Mouse (Mus musculus) CH12.LX (cell line): ENCODE data around the gene Tepsin. TPM values are rescaled to one million over a fixed set of nuclear protein-coding genes. Genes with fewer than 3 reads are reported as not detected.
A peak's percentile ranks its signal among the peaks of the same experiment; 100 is the strongest.

Source experiments
- DNase-seq: peaks from one replicate; pipeline ENCODE4 v3.0.0-alpha.2; 2013; ENCODE audit errors: extremely low read depth
- H3K27ac ChIP-seq: 2 replicates; pipeline ENCODE4 v1.5.1; 2012; ENCODE audit warnings: low read depth, mild to moderate bottlenecking, control low read depth, moderate library complexity; ENCODE audit not compliant: insufficient read depth
- H3K27me3 ChIP-seq: replicated peaks from 2 replicates; pipeline ENCODE3; 2012; ENCODE audit warnings: inconsistent platforms
- H3K36me3 ChIP-seq, 2 experiments: replicated peaks in 1 of 2; 2 replicates each; pipeline versions ENCODE3 to v1.6.1; 2012; ENCODE audit warnings: inconsistent platforms in 1 of 2, low read length in 1 of 2, mild to moderate bottlenecking in 1 of 2, mixed read lengths in 1 of 2, moderate library complexity in 1 of 2; ENCODE audit not compliant: control insufficient read depth in 1 of 2, insufficient read depth in 1 of 2
- H3K4me1 ChIP-seq, 2 experiments: 2 replicates each; pipeline ENCODE4 v1.6.1; 2012; ENCODE audit warnings: inconsistent platforms in 1 of 2, moderate library complexity in 1 of 2; ENCODE audit not compliant: insufficient read depth in 2 of 2, control insufficient read depth in 1 of 2
- H3K4me2 ChIP-seq: 2 replicates; pipeline ENCODE4 v1.6.1; 2012; ENCODE audit warnings: low read depth, mild to moderate bottlenecking, control low read depth; ENCODE audit not compliant: poor library complexity, insufficient read depth, severe bottlenecking
- H3K4me3 ChIP-seq, 3 experiments: fragments of 150-350 bp in 1 of 3; sonication (generic) in 1 of 3; replicated peaks in 1 of 3; 2 replicates each; pipeline versions ENCODE3 to v1.5.1; 2011 to 2012; ENCODE audit warnings: low read depth in 2 of 3, low read length in 2 of 3, mild to moderate bottlenecking in 2 of 3, moderate library complexity in 2 of 3, control low read depth in 1 of 3, improper control_type of control experiment in 1 of 3, inconsistent platforms in 1 of 3, mixed read lengths in 1 of 3; ENCODE audit not compliant: poor library complexity in 1 of 3
- H3K79me2 ChIP-seq: replicated peaks from 2 replicates; pipeline ENCODE4 v1.6.1; 2012; ENCODE audit warnings: mild to moderate bottlenecking, moderate library complexity; ENCODE audit not compliant: control insufficient read depth, poor library complexity, insufficient read depth, severe bottlenecking; ENCODE audit errors: extremely low read depth
- H3K9ac ChIP-seq: 2 replicates; pipeline ENCODE4 v1.6.1; 2012; ENCODE audit warnings: low read depth, mild to moderate bottlenecking, control low read depth, moderate library complexity; ENCODE audit not compliant: insufficient read depth
- H3K9me3 ChIP-seq: replicated peaks from 2 replicates; pipeline ENCODE3; 2012; ENCODE audit warnings: low read length, inconsistent platforms, mixed read lengths
- BHLHE40 ChIP-seq: IDR thresholded peaks from 2 replicates; pipeline ENCODE4 v1.6.1; 2011; ENCODE audit warnings: mild to moderate bottlenecking, low read depth, low read length, improper control_type of control experiment
- CHD1 ChIP-seq: IDR thresholded peaks from 2 replicates; pipeline ENCODE4 v1.6.1; 2012; ENCODE audit warnings: low read depth, low read length, improper control_type of control experiment, inconsistent platforms
- CHD2 ChIP-seq: IDR thresholded peaks from 2 replicates; pipeline ENCODE4 v1.6.1; 2011; ENCODE audit warnings: low read length, improper control_type of control experiment
- ELF1 ChIP-seq: IDR thresholded peaks from 2 replicates; pipeline ENCODE4 v1.6.1; 2014; ENCODE audit warnings: low read depth, mild to moderate bottlenecking, inconsistent platforms, low read length, improper control_type of control experiment
- EP300 ChIP-seq: IDR thresholded peaks from 2 replicates; pipeline ENCODE4 v1.6.1; 2011; ENCODE audit warnings: low read length, improper control_type of control experiment
- ETS1 ChIP-seq: conservative IDR thresholded peaks from 2 replicates; pipeline ENCODE4 v1.6.1; 2012; ENCODE audit warnings: low read depth, mild to moderate bottlenecking, inconsistent platforms, low read length, improper control_type of control experiment, moderate library complexity
- GABPA ChIP-seq: IDR thresholded peaks from 2 replicates; pipeline ENCODE4 v1.6.1; 2012; ENCODE audit warnings: low read depth, low read length, improper control_type of control experiment, inconsistent platforms; ENCODE audit not compliant: insufficient replicate concordance
- HCFC1 ChIP-seq: IDR thresholded peaks from 2 replicates; pipeline ENCODE4 v1.6.1; 2012; ENCODE audit warnings: low read depth, mild to moderate bottlenecking, inconsistent platforms, low read length, improper control_type of control experiment
- IRF4 ChIP-seq: IDR thresholded peaks from 2 replicates; pipeline ENCODE4 v1.6.1; 2014; ENCODE audit warnings: low read depth, mild to moderate bottlenecking, inconsistent platforms, low read length, improper control_type of control experiment
- JUN ChIP-seq: IDR thresholded peaks from 2 replicates; pipeline ENCODE4 v1.6.1; 2011; ENCODE audit warnings: low read depth, mild to moderate bottlenecking, low read length, improper control_type of control experiment, moderate library complexity; ENCODE audit not compliant: insufficient read depth
- JUND ChIP-seq: conservative IDR thresholded peaks from 2 replicates; pipeline ENCODE4 v1.6.1; 2011; ENCODE audit warnings: low read depth, low read length, improper control_type of control experiment
- MAFK ChIP-seq: IDR thresholded peaks from 2 replicates; pipeline ENCODE4 v1.6.1; 2011; ENCODE audit warnings: low read length, improper control_type of control experiment; ENCODE audit not compliant: insufficient replicate concordance
- MAX ChIP-seq: IDR thresholded peaks from 2 replicates; pipeline ENCODE4 v1.6.1; 2011; ENCODE audit warnings: low read length, improper control_type of control experiment
- MYC ChIP-seq: IDR thresholded peaks from 2 replicates; pipeline ENCODE4 v1.6.1; 2011; ENCODE audit warnings: low read depth, mild to moderate bottlenecking, improper control_type of control experiment, low read length
- NELFE ChIP-seq: IDR thresholded peaks from 2 replicates; pipeline ENCODE4 v1.6.1; 2011; ENCODE audit warnings: low read depth, low read length, improper control_type of control experiment
- NRF1 ChIP-seq: IDR thresholded peaks from 2 replicates; pipeline ENCODE4 v1.6.1; 2014; ENCODE audit warnings: low read depth, mild to moderate bottlenecking, inconsistent platforms, low read length, improper control_type of control experiment, moderate library complexity
- PAX5 ChIP-seq: IDR thresholded peaks from 2 replicates; pipeline ENCODE4 v1.6.1; 2012; ENCODE audit warnings: low read length, inconsistent platforms, mixed read lengths
- POLR2A ChIP-seq: IDR thresholded peaks from 2 replicates; pipeline ENCODE4 v1.6.1; 2011; ENCODE audit warnings: low read depth, mild to moderate bottlenecking, improper control_type of control experiment, low read length
- RAD21 ChIP-seq: IDR thresholded peaks from 2 replicates; pipeline ENCODE4 v1.6.1; 2011; ENCODE audit warnings: low read depth, mild to moderate bottlenecking, low read length, improper control_type of control experiment, moderate library complexity
- RCOR1 ChIP-seq: conservative IDR thresholded peaks from 2 replicates; pipeline ENCODE4 v1.6.1; 2012; ENCODE audit warnings: low read depth, mild to moderate bottlenecking, inconsistent platforms, low read length, improper control_type of control experiment
- TBP ChIP-seq: conservative IDR thresholded peaks from 2 replicates; pipeline ENCODE4 v1.6.1; 2011; ENCODE audit warnings: low read depth, low read length, improper control_type of control experiment
- TCF12 ChIP-seq: IDR thresholded peaks from 2 replicates; pipeline ENCODE4 v1.6.1; 2014; ENCODE audit warnings: low read depth, mild to moderate bottlenecking, inconsistent platforms, low read length, improper control_type of control experiment
- UBTF ChIP-seq: IDR thresholded peaks from 2 replicates; pipeline ENCODE4 v1.6.1; 2012; ENCODE audit warnings: low read depth, mild to moderate bottlenecking, inconsistent platforms, low read length, improper control_type of control experiment, moderate library complexity
- USF1 ChIP-seq: IDR thresholded peaks from 2 replicates; pipeline ENCODE4 v1.6.1; 2014; ENCODE audit warnings: low read depth, mild to moderate bottlenecking, inconsistent platforms, low read length, improper control_type of control experiment
- USF2 ChIP-seq: conservative IDR thresholded peaks from 2 replicates; pipeline ENCODE4 v1.6.1; 2011; ENCODE audit warnings: low read depth, low read length, improper control_type of control experiment
- ZKSCAN1 ChIP-seq: IDR thresholded peaks from 2 replicates; pipeline ENCODE4 v1.6.1; 2012; ENCODE audit warnings: low read depth, inconsistent platforms, low read length, improper control_type of control experiment, borderline replicate concordance
- ZMIZ1 ChIP-seq: IDR thresholded peaks from 2 replicates; pipeline ENCODE4 v1.6.1; 2012; ENCODE audit warnings: low read depth, mild to moderate bottlenecking, inconsistent platforms, low read length, improper control_type of control experiment
- ZNF384 ChIP-seq: IDR thresholded peaks from 2 replicates; pipeline ENCODE4 v1.6.1; 2012; ENCODE audit warnings: low read depth, low read length, improper control_type of control experiment, inconsistent platforms
- dilution Hi-C: fragments of 300-500 bp; cut with MboI; formaldehyde crosslinking; loops from 2 replicates; pipeline ENCODE4 v1.14.3; 2020; ENCODE audit warnings: low sequenced_read_pairs; ENCODE audit not compliant: extremely low pct_unique_long_range_greater_than_20kb, extremely low pct_ligation_motif_present
- in situ Hi-C: fragments of 300-500 bp; cut with MboI; formaldehyde crosslinking; loops from 3 replicates; pipeline ENCODE4 v1.14.3; 2019; ENCODE audit warnings: low sequenced_read_pairs, low pct_ligation_motif_present, low pct_unique_long_range_greater_than_20kb, mixed read lengths
- polyA plus RNA-seq: library from polyadenylated mRNA; unstranded; fragments of >175 nt; gene quantifications from 2 replicates; pipeline ENCODE4 v1.2.1, GENCODE M21; 2012; ENCODE audit warnings: low read depth; ENCODE audit not compliant: insufficient read length
- total RNA-seq, 2 experiments: library from RNA; depleted of rRNA; stranded (reverse); fragments of 300-350 nt in 1 of 2; fragments of >200 nt in 1 of 2; gene quantifications; 2 replicates each; pipeline ENCODE4 v1.2.3; 2012 to 2014

Gene Tepsin
- total and polyA plus RNA-seq, 3 experiments: 13.7 to 22.1 (median 14.2) TPM

DNA sequence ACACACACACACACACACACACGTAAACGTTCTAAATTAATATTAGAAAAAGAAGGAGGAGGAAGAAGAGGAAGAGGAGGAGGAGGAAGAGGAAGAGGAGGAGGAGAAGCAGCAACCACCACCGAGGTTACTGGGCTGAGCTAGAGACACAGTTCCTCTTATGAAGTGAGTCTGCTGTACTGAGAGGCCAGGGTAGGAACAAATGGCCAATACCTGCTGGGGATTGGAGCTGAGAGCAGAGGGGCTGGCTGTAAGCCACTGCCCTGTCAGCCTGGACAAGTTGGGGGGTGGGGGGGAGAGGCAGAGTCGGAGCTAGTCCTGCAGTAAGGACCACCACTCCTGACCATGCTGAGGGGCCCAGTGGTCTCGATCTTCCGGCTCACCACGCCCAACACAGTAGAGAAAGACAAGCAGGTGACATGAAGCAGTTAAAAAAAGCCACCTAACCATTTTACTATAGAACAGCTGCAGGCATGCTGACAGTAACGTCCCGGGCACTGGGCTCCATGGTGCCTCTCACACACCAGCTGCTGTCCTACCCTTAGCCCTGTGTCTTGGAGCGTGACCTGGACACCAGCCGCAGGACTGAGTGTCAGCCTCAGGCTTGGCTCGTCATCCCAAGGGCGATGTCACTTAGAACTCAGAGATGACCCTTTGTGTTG lies 34.4 kb downstream of the Tepsin start:
- Histone ChIP-seq H3K9me3 (no peaks in the 10 kb centered on the region), H3K36me3 (peaks cover 5 to 35% of the 10 kb centered on the region in 2 experiments), H3K9ac (no peak overlapping the region), H3K27ac (0 out of 2 replicates have a peak overlapping the region, but pooled peaks have one; percentile 5), H3K4me1 (peaks cover 22 to 65% of the 10 kb centered on the region in 2 experiments), H3K4me2 (no peak overlapping the region), H3K27me3 (no peaks in the 10 kb centered on the region), H3K79me2 (no peaks in the 10 kb centered on the region), H3K4me3 (peak overlapping the region in 2 of 3 experiments; percentile 35 to 45)
- dilution Hi-C loops: no loop called here
- peak; percentile 71 for DNase-seq
- in situ Hi-C loops: no loop called here
- TF ChIP-seq USF2 (no peak), CHD2 (no peak), ETS1 (peak; percentile 36; the same call in 1 of the 2 replicates), BHLHE40 (0 out of 2 replicates have a peak, but pooled peaks have one; percentile 29), GABPA (no peak), HCFC1 (no peak), ELF1 (0 out of 2 replicates have a peak, but pooled peaks have one; percentile 14)

DNA sequence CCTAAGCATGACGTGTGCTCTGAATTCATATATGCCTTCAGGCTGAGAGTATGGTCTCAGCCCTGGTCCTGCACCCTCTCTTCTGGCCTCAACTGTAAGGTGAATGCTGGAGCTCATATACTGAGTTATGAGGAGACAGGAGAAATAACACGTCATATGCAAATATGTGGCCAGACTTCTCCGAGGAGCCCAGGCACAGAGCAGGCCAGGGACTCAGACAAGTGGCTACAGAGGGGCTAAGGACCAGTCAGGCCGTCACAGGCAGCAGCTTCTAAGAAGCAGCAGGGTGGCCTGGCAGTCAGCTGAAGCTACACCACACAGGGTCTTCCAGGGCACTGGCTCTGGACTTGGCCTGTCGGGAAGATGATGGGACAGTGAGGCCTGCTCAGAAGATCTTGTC lies 35.2 kb downstream of the Tepsin start:
- dilution Hi-C loops: no loop called here
- H3K79me2 ChIP-seq: no peaks in the 10 kb centered on the region

More for the DNA sequence above, 35.2 kb downstream of the Tepsin start:
- Histone ChIP-seq H3K9ac (no peak overlapping the region), H3K9me3 (no peaks in the 10 kb centered on the region), H3K4me2 (no peak overlapping the region), H3K4me1 (peaks cover 22 to 61% of the 10 kb centered on the region in 2 experiments), H3K4me3 (peak overlapping the region; percentile 33 to 45 (median 35)), H3K27me3 (no peaks in the 10 kb centered on the region), H3K36me3 (peaks cover 5 to 30% of the 10 kb centered on the region in 2 experiments)
- DNase-seq: peak; percentile 84
- TF ChIP-seq PAX5 (no peak), EP300 (no peak), ETS1 (no peak; the same call in 1 of the 2 replicates), JUND (no peak), ZNF384 (no peak), CHD1 (no peak), GABPA (no peak), MAX (no peak), MAFK (no peak), TCF12 (no peak), MYC (no peak), ZKSCAN1 (no peak), RAD21 (no peak), USF1 (no peak), ELF1 (no peak), HCFC1 (no peak), NRF1 (no peak), IRF4 (no peak), POLR2A (peak; percentile 56; the same call in 1 of the 2 replicates), RCOR1 (no peak), UBTF (0 out of 2 replicates have a peak, but pooled peaks have one; percentile 40), TBP (no peak), ZMIZ1 (peak; percentile 54; the same call in 1 of the 2 replicates), BHLHE40 (no peak), NELFE (0 out of 2 replicates have a peak, but pooled peaks have one; percentile 23), JUN (no peak)
- TF ChIP-seq, all 38 proteins: peak for 4
- in situ Hi-C loops: no loop called here
- peak overlapping the region; percentile 54; the same call in 1 of the 2 replicates for H3K27ac ChIP-seq
